Mouse (Mus musculus): Measurements from ENCODE around the gene Ms4a6d. TPM values are rescaled to one million over a fixed set of nuclear protein-coding genes. Genes with fewer than 3 reads are reported as not detected.
A peak's percentile ranks its signal among the peaks of the same experiment; 100 is the strongest.

The Ms4a6d gene
- total RNA-seq (2017), result 0.82 TPM in 1 of 2 replicates, not detected in the other

- ATAC-seq (replicated peaks; ENCODE audit: low read depth, poor library complexity, severe bottlenecking), result 0 out of 2 replicates have a peak, but pooled peaks have one; percentile 13
Observed at GRCm38 (mm10) chr19:11604603-11605002, at the start of gene Ms4a6d. Gene Ms4a6d (minus strand): TSS chr19:11604849.

GRCm38 (mm10) chr19:11649564-11649963 is 44.9 kb upstream of the Ms4a6d start:
- no peak for ATAC-seq (replicated peaks; ENCODE audit: low read depth, poor library complexity, severe bottlenecking)

GRCm38 (mm10) chr19:11646166-11646565 is 41.5 kb upstream of the Ms4a6d start:
- ATAC-seq (replicated peaks; ENCODE audit: low read depth, poor library complexity, severe bottlenecking), result peak; percentile 58

- ATAC-seq (replicated peaks; ENCODE audit: low read depth, poor library complexity, severe bottlenecking), result peak; percentile 56
Observed at GRCm38 (mm10) chr19:11640732-11641131, 36.1 kb upstream of the Ms4a6d start, which contains the start of gene Ms4a3. Gene Ms4a3 (minus strand): TSS chr19:11640851.

GRCm38 (mm10) chr19:11639038-11639437 is 34.4 kb upstream of the Ms4a6d start:
- ATAC-seq (replicated peaks; ENCODE audit: low read depth, poor library complexity, severe bottlenecking), result no peak

- ATAC-seq (replicated peaks; ENCODE audit: low read depth, poor library complexity, severe bottlenecking), result peak; percentile 76
Observed at GRCm38 (mm10) chr19:11635572-11635971, 30.9 kb upstream of the Ms4a6d start.

- peak; percentile 48; the same call in 1 of the 2 replicates for ATAC-seq (replicated peaks; ENCODE audit: low read depth, poor library complexity, severe bottlenecking)
Observed at GRCm38 (mm10) chr19:11634330-11634729, 29.7 kb upstream of the Ms4a6d start.

GRCm38 (mm10) chr19:11633732-11634131 is 29.1 kb upstream of the Ms4a6d start:
- ATAC-seq (replicated peaks; ENCODE audit: low read depth, poor library complexity, severe bottlenecking), result no peak

- ATAC-seq (replicated peaks; ENCODE audit: low read depth, poor library complexity, severe bottlenecking), result peak; percentile 45; the same call in 1 of the 2 replicates
Observed at GRCm38 (mm10) chr19:11625231-11625630, 20.6 kb upstream of the Ms4a6d start.

GRCm38 (mm10) chr19:11624800-11625199 is 20.2 kb upstream of the Ms4a6d start:
- no peak for ATAC-seq (replicated peaks; ENCODE audit: low read depth, poor library complexity, severe bottlenecking)

- no peak for ATAC-seq (replicated peaks; ENCODE audit: low read depth, poor library complexity, severe bottlenecking)
Observed at GRCm38 (mm10) chr19:11623551-11623950, 18.9 kb upstream of the Ms4a6d start, which contains the start of gene Ms4a2. Gene Ms4a2 (minus strand): TSS chr19:11623719.

- no peak for ATAC-seq (replicated peaks; ENCODE audit: low read depth, poor library complexity, severe bottlenecking)
Observed at GRCm38 (mm10) chr19:11617983-11618382, 13.3 kb upstream of the Ms4a6d start.

GRCm38 (mm10) chr19:11614805-11615204 is 10.2 kb upstream of the Ms4a6d start:
- no peak for ATAC-seq (replicated peaks; ENCODE audit: low read depth, poor library complexity, severe bottlenecking)

- no peak; the same call in 1 of the 2 replicates for ATAC-seq (replicated peaks; ENCODE audit: low read depth, poor library complexity, severe bottlenecking)
Observed at GRCm38 (mm10) chr19:11613776-11614443, 9.3 kb upstream of the Ms4a6d start.

GRCm38 (mm10) chr19:11613084-11613483 is 8.4 kb upstream of the Ms4a6d start:
- peak; percentile 55 for ATAC-seq (replicated peaks; ENCODE audit: low read depth, poor library complexity, severe bottlenecking)

- no peak for ATAC-seq (replicated peaks; ENCODE audit: low read depth, poor library complexity, severe bottlenecking)
Observed at GRCm38 (mm10) chr19:11612293-11612692, 7.6 kb upstream of the Ms4a6d start.

GRCm38 (mm10) chr19:11611541-11611945 is 6.9 kb upstream of the Ms4a6d start:
- ATAC-seq (replicated peaks; ENCODE audit: low read depth, poor library complexity, severe bottlenecking), result peak; percentile 62

- ATAC-seq (replicated peaks; ENCODE audit: low read depth, poor library complexity, severe bottlenecking), result no peak
Observed at GRCm38 (mm10) chr19:11608172-11608571, 3.5 kb upstream of the Ms4a6d start.

GRCm38 (mm10) chr19:11602026-11602425 is 2.6 kb downstream of the Ms4a6d start:
- peak; percentile 96 for ATAC-seq (replicated peaks; ENCODE audit: low read depth, poor library complexity, severe bottlenecking)

- no peak for ATAC-seq (replicated peaks; ENCODE audit: low read depth, poor library complexity, severe bottlenecking)
Observed at GRCm38 (mm10) chr19:11601349-11601748, 3.3 kb downstream of the Ms4a6d start.

GRCm38 (mm10) chr19:11589891-11590449 is 14.7 kb downstream of the Ms4a6d start:
- ATAC-seq (replicated peaks; ENCODE audit: low read depth, poor library complexity, severe bottlenecking), result no peak
